ENCODE assay signal across 8 mouse cellular contexts in the genomic region with DNA sequence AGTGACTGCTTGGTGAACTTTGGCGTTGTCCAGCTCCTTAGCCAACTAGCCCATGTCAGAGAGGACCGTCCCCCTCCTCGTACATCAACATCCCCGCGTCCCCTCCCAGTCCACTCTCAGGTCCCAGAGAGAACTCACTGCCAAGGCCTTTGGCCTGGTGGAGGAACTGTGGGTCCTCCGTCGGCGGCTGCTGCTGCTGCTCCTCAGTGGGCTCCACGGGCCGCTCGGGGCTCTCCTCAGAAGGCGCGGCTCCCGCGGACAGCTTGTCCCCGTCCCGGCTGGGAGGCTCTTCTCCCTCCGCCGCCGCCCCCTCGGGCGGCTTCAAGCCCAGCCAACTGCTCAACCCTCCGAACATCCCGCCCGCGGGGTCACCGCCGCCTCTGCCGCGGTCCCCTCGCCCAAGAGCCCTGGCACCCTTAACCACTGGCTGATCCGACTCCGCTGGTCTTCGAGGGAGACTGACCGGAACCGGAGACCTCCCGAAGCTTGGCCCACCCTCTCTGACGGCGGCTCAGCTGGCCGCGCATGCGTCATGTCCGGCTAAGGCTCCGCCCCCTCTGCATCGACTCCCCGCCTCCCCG. TPM values are rescaled to one million over a fixed set of nuclear protein-coding genes. Genes with fewer than 3 reads are reported as not detected.
DNase-seq lines count a peak whose midpoint lies in the region; ATAC-seq and TF ChIP-seq lines count a peak whose summit lies in the region.

TSS of gene Syap1 (minus strand) at position 517 of the 581 bp plus-strand sequence.

- no peaks in the 10 kb centered on the region; the same call in 1 of the 2 replicates for H3K27me3 ChIP-seq in embryonic facial prominence, embryonic 14.5 days (replicated peaks; ENCODE audit: control insufficient read depth, insufficient read depth, low read length)
- H3K27me3 ChIP-seq in limb, embryonic 14.5 days (ENCODE audit: control insufficient read depth, insufficient read depth, low read length) = no peaks in the 10 kb centered on the region
- no peaks in the 10 kb centered on the region for H3K27me3 ChIP-seq in midbrain, embryonic 16.5 days (ENCODE audit: control insufficient read depth, insufficient read depth, low read depth, low read length)
- no peaks in the 10 kb centered on the region for H3K27me3 ChIP-seq in spleen, adult 2 months (ENCODE audit: control insufficient read depth, insufficient read depth, low read length)

- no peak for TF ChIP-seq POLR2A in limb, embryonic 14.5 days (IDR thresholded peaks at IDR 0.05; ENCODE audit: borderline replicate concordance, extremely low read depth, insufficient read depth, insufficient read length)
- TF ChIP-seq POLR2A in spleen, adult 2 months (IDR thresholded peaks at IDR 0.05; ENCODE audit: low read depth, low read length) = peak; percentile 18; the same call in 1 of the 2 replicates

- ATAC-seq in embryonic facial prominence, embryonic 14.5 days (ENCODE audit: low read depth) = peak; percentile 95
- ATAC-seq in limb, embryonic 14.5 days (ENCODE audit: low FRiP score, low read depth) = peak; percentile 94
- peak; percentile 96 for ATAC-seq in midbrain, embryonic 16.5 days

- no peaks in the 10 kb centered on the region for H3K4me1 ChIP-seq in embryonic facial prominence, embryonic 14.5 days (ENCODE audit: control insufficient read depth, insufficient read depth, low read length)
- no peaks in the 10 kb centered on the region for H3K4me1 ChIP-seq in limb, embryonic 14.5 days (ENCODE audit: control insufficient read depth, insufficient read depth, low read length)
- H3K4me1 ChIP-seq in midbrain, embryonic 16.5 days (ENCODE audit: control insufficient read depth, insufficient read depth, low read length) = peaks cover 10% of the 10 kb centered on the region
- H3K4me1 ChIP-seq in spleen, adult 2 months (ENCODE audit: control insufficient read depth, insufficient read depth, insufficient read length) = no peaks in the 10 kb centered on the region

- TF ChIP-seq CTCF in spleen, adult 2 months (IDR thresholded peaks at IDR 0.05; ENCODE audit: extremely low read depth, insufficient read depth, insufficient read length, insufficient replicate concordance) = no peak

- 19% methylated on average over 16 of the region's 47 CpGs for WGBS in embryonic facial prominence, embryonic 14.5 days
- 24% methylated on average over 23 of the region's 47 CpGs for WGBS in limb, embryonic 14.5 days
- 18% methylated on average over 33 of the region's 47 CpGs for WGBS in midbrain, embryonic 16.5 days
- WGBS in spleen, adult 2 months = 28% methylated on average over 47 of the region's 47 CpGs

- H3K27ac ChIP-seq in embryonic facial prominence, embryonic 14.5 days (replicated peaks; ENCODE audit: low read depth, low read length) = peak within 1 kb of the TSS; percentile 71
- peak within 1 kb of the TSS; percentile 43; the same call in 1 of the 2 replicates for H3K27ac ChIP-seq in limb, embryonic 14.5 days (replicated peaks; ENCODE audit: low read depth, low read length)
- H3K27ac ChIP-seq in midbrain, embryonic 16.5 days (ENCODE audit: low read length) = 0 out of 2 replicates have a peak within 1 kb of the TSS, but pooled peaks have one; percentile 55
- H3K27ac ChIP-seq in spleen, adult 2 months (ENCODE audit: insufficient read depth, low read length) = peak within 1 kb of the TSS; percentile 70; the same call in 1 of the 2 replicates

- peak; percentile 81 for DNase-seq in 416B (ENCODE audit: low read depth)
- DNase-seq in adrenal gland, postnatal 4 days (ENCODE audit: low spot score in 2 of 2) = peak; percentile 33 to 65
- DNase-seq in embryonic facial prominence, embryonic 14.5 days (ENCODE audit: low spot score) = peak; percentile 87
- DNase-seq in heart, adult 8-10 months (ENCODE audit: low spot score) = peak; percentile 81
- peak; percentile 75 to 83 for DNase-seq in kidney, adult 8-10 months
- DNase-seq in limb, embryonic 14.5 days (ENCODE audit: low spot score) = peak; percentile 80
- DNase-seq in spleen, adult 2 months (ENCODE audit: low read depth in 1 of 2, low spot score in 2 of 2) = peak; percentile 52 to 75

- no peaks in the 10 kb centered on the region for H3K36me3 ChIP-seq in embryonic facial prominence, embryonic 14.5 days (ENCODE audit: control insufficient read depth, insufficient read depth, low read length)
- H3K36me3 ChIP-seq in limb, embryonic 14.5 days (ENCODE audit: control insufficient read depth, insufficient read depth, low read length) = no peaks in the 10 kb centered on the region
- H3K36me3 ChIP-seq in midbrain, embryonic 16.5 days (ENCODE audit: control insufficient read depth, insufficient read depth, low read length) = no peaks in the 10 kb centered on the region
- H3K36me3 ChIP-seq in spleen, adult 2 months (ENCODE audit: control insufficient read depth, insufficient read depth, low read length) = no peaks in the 10 kb centered on the region

- peak within 1 kb of the TSS; percentile 52 for H3K4me2 ChIP-seq in embryonic facial prominence, embryonic 14.5 days (ENCODE audit: low read depth, low read length)
- H3K4me2 ChIP-seq in limb, embryonic 14.5 days (replicated peaks; ENCODE audit: low read depth, low read length, severe bottlenecking) = peak within 1 kb of the TSS; percentile 44
- H3K4me2 ChIP-seq in midbrain, embryonic 16.5 days (ENCODE audit: low read length) = peak within 1 kb of the TSS; percentile 63

- H3K9ac ChIP-seq in embryonic facial prominence, embryonic 14.5 days (ENCODE audit: low read depth, low read length) = peak within 1 kb of the TSS; percentile 89
- peak within 1 kb of the TSS; percentile 75 for H3K9ac ChIP-seq in limb, embryonic 14.5 days (ENCODE audit: low read depth, low read length, severe bottlenecking)
- H3K9ac ChIP-seq in midbrain, embryonic 16.5 days (ENCODE audit: low read depth, low read length) = peak within 1 kb of the TSS; percentile 79

- H3K4me3 ChIP-seq in embryonic facial prominence, embryonic 14.5 days (ENCODE audit: low read depth, low read length) = peak within 1 kb of the TSS; percentile 63
- H3K4me3 ChIP-seq in limb, embryonic 14.5 days (replicated peaks; ENCODE audit: low read length) = peak within 1 kb of the TSS; percentile 63
- peak within 1 kb of the TSS; percentile 64 for H3K4me3 ChIP-seq in midbrain, embryonic 16.5 days (ENCODE audit: low read depth, low read length)
- H3K4me3 ChIP-seq in spleen, adult 2 months (ENCODE audit: extremely low read depth, insufficient read depth, insufficient read length) = peak within 1 kb of the TSS; percentile 94

- no peaks in the 10 kb centered on the region for H3K9me3 ChIP-seq in embryonic facial prominence, embryonic 14.5 days (ENCODE audit: control insufficient read depth, low read length)
- H3K9me3 ChIP-seq in limb, embryonic 14.5 days (ENCODE audit: control insufficient read depth, low read length) = no peaks in the 10 kb centered on the region
- H3K9me3 ChIP-seq in midbrain, embryonic 16.5 days (replicated peaks; ENCODE audit: control insufficient read depth, low read length, poor library complexity, severe bottlenecking) = no peaks in the 10 kb centered on the region

RNA-seq across cellular contexts. Expression of gene Syap1, which starts in this region (rescaled TPM):
- 10 to 100 TPM; 62.3 to 64.4 TPM for total RNA-seq in adrenal gland, postnatal 4 days (2021)
- 50.3 and 51.4 TPM in 2 replicates for polyA plus RNA-seq in embryonic facial prominence, embryonic 14.5 days (2014; fragmentation: Nextera tagmentation; extraction: Ambion mirVana)
- total RNA-seq in heart, adult 8-10 months (2022) = 10 to 100 TPM; 28.5 to 30.8 (median 29.4) TPM
- polyA plus RNA-seq in limb, embryonic 14.5 days (2012; rRNA removed) = 29.1 and 39.6 TPM in 2 replicates
- polyA plus RNA-seq in limb, embryonic 14.5 days (2014; fragmentation: Nextera tagmentation; extraction: Ambion mirVana) = 49.8 and 52.6 TPM in 2 replicates
- polyA plus RNA-seq in midbrain, embryonic 16.5 days (2015; fragmentation: Nextera tagmentation; extraction: Ambion mirVana) = 36.8 and 37.3 TPM in 2 replicates
- polyA plus RNA-seq in spleen, adult 2 months (2012; rRNA removed) = 3.7 and 5.0 TPM in 2 replicates

Comparison
In these comparisons a context has a peak if more than half of its experiments do, and no peak if none do; other contexts are left out.
1. Peak in every context shown above with its lines: DNase-seq, ATAC-seq, H3K4me3 ChIP-seq and H3K27ac ChIP-seq.